Mouse (Mus musculus) ES-E14 (cell line): Measurements from ENCODE around the gene Cnbd2.

Experiments
- CHD2 ChIP-seq: IDR thresholded peaks from 2 replicates; pipeline ENCODE4 v1.6.1; 2014; ENCODE audit warnings: mild to moderate bottlenecking, low read depth, low read length, inconsistent platforms
- HCFC1 ChIP-seq: IDR thresholded peaks from 2 replicates; pipeline ENCODE4 v1.6.1; 2012; ENCODE audit warnings: low read length, inconsistent platforms, borderline replicate concordance; ENCODE audit not compliant: insufficient read depth
- MAFK ChIP-seq: IDR thresholded peaks from 2 replicates; pipeline ENCODE4 v1.6.1; 2014; ENCODE audit warnings: mild to moderate bottlenecking, low read depth, low read length, inconsistent platforms; ENCODE audit not compliant: insufficient read depth
- ZC3H11A ChIP-seq: IDR thresholded peaks from 2 replicates; pipeline ENCODE4 v1.6.1; 2012; ENCODE audit warnings: low read depth, mild to moderate bottlenecking, inconsistent platforms, low read length, borderline replicate concordance

DNA sequence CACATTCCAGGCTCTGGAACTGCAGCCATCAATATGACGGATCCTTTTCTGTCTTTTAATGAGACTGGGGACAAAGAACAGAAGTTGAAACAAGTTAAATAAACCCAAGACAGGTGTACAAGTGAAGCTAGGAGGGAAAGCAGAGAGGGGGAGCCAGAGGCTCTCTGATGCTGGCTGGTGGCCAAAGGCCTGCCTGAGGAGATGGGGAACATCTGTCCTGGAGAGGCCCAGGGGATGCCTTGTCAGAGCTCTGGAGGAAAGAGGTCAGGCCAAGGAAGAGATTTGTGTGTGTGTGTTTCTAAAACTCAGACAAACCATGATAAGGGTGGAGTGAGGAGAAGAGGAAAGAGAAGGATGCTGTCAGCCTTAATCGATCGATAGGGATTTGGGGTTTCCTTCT, 14.4 kb upstream of the Cnbd2 start:
- TF ChIP-seq CHD2: no peak
- no peak for TF ChIP-seq HCFC1
- TF ChIP-seq MAFK: no peak
- TF ChIP-seq ZC3H11A: no peak
